Mouse (Mus musculus) Muller cell, postnatal 12 days (primary cell): Measurements from ENCODE around the gene Prpf40b.

Source experiments
- DNase-seq: peaks from one replicate; pipeline ENCODE4 v3.0.0-alpha.2; 2015; ENCODE audit errors: inconsistent ontology term

Prpf40b gene

GRCm38 (mm10) chr15:99332921-99333675 lies 38.2 kb downstream of the Prpf40b start:
- DNase-seq, result peak; percentile 55

DNA sequence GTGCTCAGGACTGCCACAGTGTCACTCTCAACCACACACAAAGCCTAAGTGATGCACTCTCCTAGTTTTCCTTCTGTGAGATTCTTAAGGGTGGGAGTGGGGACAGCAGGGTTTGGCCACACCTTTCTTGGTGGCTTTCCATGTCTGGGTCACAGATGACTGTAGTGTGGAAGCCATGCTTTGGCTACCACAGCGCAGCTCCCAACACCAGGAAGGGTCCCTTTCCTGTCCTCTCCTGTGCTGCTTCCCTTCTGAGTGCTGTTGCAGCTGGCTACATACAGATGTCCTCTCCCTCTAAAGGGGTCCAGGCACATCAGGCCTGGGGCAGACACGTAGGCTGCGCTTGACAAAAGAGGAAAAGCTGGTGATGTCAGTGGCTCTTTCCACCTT lies 38.8 kb downstream of the Prpf40b start:
- DNase-seq, result no peak

DNA sequence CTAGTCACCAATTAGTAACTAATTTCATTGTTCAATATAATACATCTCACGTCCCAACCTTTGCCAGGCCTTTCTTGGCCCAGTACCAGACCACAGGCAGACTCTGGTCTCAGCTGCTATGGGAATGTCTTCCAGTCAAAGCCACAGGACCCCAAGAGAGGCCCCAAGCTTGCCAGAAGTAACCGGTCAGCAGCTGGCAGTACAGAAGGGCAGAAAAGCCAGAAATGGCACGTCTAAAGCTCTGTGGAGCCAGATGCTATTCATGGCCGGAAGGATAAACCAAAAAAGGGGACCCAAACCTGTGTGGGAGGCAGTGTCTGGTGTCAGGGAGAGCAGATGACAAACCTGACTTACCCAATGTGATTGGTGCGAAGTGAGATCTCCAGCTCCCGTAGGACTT lies 39.6 kb downstream of the Prpf40b start:
- peak; percentile 81 for DNase-seq

- no peak for DNase-seq
These were observed 41.0 kb downstream of the Prpf40b start for GRCm38 (mm10) chr15:99335801-99336320.

- DNase-seq, result no peak
These were observed 44.0 kb downstream of the Prpf40b start for GRCm38 (mm10) chr15:99338916-99339315.

GRCm38 (mm10) chr15:99339669-99340068 lies 44.8 kb downstream of the Prpf40b start:
- no peak for DNase-seq

DNA sequence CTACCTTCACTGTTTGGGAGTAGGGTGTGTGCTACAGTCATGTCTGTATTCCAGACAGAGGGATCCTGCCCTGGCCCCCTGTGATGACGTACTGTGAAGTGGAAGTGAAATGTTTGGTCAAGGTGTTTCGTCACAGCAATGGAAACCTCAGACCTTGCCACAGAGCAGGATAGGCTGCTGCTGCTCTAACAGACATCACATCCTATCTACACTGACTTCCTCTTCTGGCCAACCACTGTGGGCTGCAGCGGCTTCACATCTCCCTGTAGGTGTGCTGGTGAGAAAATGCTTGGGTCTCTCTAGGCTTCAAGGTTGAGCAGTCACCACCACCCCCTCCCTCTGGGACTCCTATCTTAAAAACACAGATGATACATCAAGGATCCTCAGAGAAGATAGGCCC lies 46.2 kb downstream of the Prpf40b start:
- no peak for DNase-seq

- no peak for DNase-seq
These were observed 47.5 kb downstream of the Prpf40b start for GRCm38 (mm10) chr15:99342194-99342981.

DNA sequence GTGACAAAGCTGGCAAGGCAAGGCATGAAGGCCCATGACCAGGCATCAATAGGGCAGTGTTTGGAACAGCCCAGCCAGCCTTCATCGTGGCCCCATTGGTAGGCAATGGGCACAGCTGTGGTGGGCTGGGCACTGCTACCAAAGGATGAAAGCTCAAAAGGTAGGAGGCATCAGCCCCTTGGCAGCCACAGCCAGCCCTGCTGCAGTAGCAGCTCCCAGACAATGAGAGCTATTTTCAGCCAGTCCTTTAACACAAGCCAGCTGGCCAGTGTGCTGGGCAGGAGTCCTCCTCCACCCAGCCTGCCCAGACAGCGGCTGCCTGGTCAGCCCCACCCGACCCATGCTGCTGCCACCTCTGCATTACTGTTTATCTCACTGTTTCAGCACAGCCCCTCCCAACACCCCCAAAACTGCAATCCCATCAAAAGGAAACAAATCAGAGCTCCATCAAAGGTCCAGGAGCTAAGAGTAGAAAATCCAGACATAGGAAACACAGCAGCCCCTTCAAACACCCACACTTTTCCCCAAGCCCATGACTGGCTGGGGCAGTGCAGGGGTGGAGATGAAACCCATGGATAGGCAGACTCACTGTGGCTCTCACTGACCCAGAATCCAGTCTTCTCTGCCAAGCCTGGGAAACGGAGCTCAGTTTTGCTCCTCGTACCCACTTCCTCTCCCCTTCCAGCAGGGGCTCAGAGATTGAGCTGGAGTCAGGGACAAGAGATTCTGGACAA lies 48.7 kb downstream of the Prpf40b start:
- DNase-seq, result peak; percentile 78

DNA sequence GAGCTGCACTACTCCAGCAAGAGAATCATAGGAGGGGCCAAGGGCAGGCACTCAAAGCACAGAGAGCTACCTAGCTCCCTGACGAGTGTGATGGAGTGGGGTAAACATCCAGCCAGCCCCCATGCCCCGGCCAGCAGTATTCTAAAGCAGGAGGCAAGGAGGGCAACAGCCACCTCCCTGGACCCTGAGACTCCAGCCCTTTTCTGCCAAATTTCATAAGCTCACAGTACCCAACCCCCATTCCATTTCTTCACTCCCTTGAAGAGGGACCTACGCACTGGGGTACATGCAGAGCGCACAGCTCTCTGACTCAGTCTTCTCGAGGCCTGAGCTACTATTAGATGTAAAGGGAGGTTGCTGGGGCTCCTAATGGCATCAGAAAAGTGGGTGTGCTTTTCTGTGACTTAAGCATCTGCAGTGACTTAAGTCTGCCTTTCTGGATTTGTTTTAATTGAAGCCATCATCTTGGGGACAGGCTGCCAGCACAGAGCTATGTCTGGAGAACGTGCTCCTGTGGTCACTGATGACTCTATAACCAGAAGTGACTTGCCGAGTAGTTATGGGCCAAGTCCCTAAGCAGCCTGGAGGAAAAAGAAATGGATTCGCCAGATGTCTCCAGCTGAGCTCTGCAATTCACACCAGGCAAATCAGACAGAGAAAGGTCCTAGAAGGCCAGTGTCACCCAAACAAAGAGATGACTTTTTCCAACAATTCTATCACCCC lies 49.4 kb downstream of the Prpf40b start:
- DNase-seq, result no peak

GRCm38 (mm10) chr15:99344961-99345360 lies 50.1 kb downstream of the Prpf40b start:
- no peak for DNase-seq

- DNase-seq, result no peak
These were observed 56.7 kb downstream of the Prpf40b start for GRCm38 (mm10) chr15:99351610-99352009.

DNA sequence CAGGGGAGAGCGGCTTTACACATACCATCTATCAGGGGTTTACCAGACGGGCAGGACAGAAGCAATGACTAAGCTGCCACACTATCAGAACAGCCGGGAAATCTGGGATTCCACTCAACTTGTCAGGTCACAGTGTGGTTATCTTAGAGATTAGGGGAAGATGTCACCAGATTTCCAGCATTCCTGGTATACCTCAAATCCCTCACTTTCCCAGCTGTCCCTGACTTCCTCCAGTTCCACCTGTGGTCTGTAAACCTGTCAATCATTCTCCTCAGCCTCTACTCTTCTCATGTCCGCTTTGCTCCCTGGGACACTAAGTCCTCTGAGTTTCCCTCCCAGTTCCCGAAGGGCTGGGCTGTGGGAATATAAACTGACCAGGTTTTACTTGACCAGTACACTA lies 57.4 kb downstream of the Prpf40b start:
- DNase-seq, result no peak

- no peak for DNase-seq
These were observed 60.8 kb downstream of the Prpf40b start for GRCm38 (mm10) chr15:99355660-99356059.

DNA sequence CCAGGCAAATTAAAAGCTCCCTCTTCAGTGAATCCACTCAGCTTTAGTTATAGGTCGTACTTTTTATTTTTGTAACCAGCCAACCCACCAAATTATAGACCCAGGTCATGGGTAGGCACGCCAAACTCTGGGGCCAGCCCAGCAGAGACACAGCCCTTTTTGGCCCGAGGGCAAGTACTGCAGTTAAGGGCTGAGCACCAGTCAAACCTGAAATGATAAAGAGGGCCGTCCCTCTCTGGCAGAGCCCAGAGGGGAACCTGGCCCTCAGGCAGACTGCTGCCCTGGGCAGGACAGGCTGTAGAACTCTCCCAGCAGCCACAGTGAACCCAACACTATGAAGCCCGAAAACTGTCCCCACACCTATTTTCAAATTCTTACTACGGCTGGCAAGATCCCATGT lies 61.6 kb downstream of the Prpf40b start:
- no peak for DNase-seq

DNA sequence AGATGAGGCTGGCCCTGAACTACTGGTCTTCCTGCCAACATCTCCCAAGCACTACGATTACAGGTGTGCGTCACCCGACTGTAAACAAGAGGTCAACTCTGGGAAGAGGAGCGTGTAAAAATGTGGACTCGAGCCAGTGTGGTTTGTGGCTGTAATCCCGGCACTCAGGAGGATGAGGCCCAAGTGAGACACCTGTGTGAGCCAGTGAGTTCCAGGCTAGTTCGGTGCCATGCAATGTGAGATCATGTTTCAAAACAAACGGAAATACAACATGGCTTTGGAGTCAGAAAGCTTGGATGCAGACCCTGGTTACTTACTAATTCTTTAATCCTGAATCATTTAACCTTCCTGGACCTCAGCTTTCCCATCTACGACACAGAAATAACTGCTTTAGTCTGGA lies 64.1 kb downstream of the Prpf40b start:
- no peak for DNase-seq

DNA sequence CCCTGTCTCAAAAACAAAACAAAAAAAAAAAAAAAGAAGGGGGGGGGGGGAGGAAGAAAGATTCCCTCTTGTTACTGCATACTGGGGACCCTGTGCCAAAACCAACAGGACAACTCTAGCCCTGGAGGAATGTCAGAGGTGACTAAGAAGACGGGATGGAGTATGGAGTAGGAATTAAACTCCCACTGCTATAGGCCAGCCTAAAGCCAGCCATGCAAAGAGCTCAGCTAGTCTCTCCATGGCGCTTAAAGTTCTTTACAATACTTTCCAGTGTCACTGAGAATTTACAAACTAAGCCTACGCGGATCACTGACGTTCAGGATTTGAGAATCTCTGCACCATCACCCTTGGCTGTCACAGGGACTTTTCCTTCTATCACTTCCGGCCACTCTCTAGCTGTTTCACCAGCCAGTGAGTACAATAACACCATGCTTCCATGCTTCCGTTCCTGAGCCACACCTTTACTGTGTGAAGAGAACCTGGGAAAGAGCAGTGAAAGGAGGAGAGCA lies 69.2 kb downstream of the Prpf40b start:
- no peak for DNase-seq

- no peak for DNase-seq
These were observed 70.0 kb downstream of the Prpf40b start for GRCm38 (mm10) chr15:99364921-99365320.
